Mouse (Mus musculus): ENCODE measurements at regions not wholly inside any gene's neighbourhood (a gene's known extent, or its start where the extent isn't known, plus 50 kb on each side); places are given as distances from the start of the nearest gene placed in this dataset.

DNA sequence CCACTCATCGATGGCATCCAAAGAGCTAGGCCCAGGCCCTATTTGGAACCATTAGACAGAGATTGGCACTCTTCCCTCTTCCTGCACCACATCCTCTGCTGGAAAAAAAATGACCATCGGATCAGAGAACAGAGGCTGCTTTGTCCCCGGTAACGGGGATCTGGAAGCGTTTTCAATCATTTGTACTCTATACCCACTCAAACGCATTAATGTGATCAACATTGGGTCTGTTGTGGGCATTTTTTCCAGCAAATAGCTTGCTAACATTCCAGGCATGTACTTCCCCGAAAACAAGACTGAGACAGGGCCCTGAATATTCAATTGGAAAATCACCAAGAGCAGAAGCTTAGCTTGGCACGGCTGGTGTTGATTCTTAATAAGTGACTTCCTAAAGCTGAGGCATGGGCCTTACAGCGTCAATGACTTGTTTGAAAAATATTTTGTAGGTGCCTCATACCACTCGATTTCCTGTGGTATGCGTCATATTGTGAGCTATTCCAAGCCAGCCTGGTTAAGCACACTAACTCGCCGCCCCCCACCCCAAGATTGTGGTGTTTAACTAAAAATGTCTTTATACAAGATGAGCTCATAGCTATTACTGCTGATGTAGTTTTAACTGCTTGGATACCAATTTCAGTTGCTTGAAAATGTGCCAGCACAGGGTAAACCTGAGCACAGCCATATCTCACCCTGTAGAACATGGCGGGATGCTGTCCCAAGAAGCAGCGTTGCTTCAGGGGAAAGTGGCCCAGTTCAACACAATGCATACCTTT, 308.0 kb downstream of the Spry2 start:
- intact Hi-C loops (cut with DNase I), result no loop called here
- DNase-seq, result no peak

DNA sequence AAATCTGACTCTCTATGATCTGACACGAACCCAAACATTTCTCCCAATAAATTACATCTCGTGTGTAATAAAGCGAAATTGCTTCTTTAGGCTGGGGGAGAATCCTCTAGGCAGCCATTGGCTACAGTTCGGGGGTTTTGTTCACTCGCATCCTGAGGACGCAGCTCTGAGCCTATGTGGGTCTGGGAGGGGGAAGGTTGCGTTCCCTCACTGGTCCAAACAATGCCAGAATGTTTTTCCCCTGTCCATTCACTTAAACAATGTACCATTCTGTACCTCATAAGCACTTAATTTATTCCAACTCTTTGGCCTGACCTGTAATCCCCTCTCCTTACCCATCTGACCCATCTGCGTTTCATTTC, 308.6 kb downstream of the Spry2 start:
- no peak for DNase-seq
- intact Hi-C loops (cut with DNase I), result no loop called here

DNA sequence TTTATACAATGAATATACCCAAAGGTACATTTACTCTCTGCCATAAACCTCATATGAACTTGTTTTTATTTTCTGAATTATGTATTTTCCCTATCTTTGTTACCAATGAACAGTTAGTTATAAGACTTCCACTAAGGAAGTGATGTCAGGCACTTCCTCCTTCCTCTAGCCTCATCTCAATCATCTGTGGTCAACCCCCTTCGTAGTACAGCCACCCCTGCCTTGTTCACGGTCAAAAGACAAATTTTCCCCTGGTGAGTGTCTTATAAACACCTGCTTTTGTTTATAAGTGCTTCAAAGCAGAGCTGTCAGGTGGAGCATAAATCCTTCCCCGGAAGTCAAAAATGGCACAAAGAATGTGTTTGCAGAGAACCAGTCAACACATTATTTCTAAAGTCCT, 312.0 kb downstream of the Spry2 start:
- DNase-seq, result no peak
- intact Hi-C loops (cut with DNase I), result no loop called here

DNA sequence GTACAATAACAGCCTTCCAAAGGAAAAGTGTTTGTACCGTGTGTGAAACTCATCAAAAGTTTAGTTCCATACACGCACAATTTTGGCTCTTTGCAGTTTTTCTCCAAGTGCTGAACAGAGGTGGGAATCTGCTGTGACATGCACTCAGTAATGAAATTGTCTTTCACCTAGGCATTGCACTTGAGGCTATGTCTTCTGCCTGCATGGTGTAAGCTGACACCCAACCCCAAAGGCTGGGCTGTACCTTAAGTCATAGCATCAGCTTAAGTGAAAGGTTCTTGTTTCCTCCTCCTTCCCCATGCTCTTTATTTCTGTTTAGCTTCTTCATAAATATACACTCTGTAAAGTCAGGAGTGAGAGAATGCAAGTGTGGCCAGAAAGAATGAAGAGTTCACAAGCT, 313.1 kb downstream of the Spry2 start:
- no peak for DNase-seq
- intact Hi-C loops (cut with DNase I), result no loop called here

DNA sequence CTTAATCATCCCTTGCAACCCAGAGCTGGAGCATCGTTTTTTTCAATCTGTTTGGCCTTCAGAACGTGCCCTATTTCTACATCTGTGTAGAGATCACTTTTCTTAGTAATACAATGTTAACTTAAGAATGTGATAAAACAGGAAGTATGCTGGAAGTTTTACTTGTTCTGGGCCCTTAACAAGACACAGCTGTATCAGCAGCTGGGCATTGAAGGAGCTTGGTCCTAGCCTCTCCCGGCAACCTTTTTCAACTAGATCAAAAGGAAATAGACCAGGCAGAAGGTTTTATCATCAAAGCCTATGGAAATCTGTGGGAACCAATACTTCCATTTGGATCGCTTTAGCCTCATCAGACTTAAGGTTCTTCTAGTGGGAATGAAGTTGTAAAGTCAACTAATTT, 317.9 kb downstream of the Ndfip2 start:
- DNase-seq, result no peak
- intact Hi-C loops (cut with DNase I), result no loop called here

DNA sequence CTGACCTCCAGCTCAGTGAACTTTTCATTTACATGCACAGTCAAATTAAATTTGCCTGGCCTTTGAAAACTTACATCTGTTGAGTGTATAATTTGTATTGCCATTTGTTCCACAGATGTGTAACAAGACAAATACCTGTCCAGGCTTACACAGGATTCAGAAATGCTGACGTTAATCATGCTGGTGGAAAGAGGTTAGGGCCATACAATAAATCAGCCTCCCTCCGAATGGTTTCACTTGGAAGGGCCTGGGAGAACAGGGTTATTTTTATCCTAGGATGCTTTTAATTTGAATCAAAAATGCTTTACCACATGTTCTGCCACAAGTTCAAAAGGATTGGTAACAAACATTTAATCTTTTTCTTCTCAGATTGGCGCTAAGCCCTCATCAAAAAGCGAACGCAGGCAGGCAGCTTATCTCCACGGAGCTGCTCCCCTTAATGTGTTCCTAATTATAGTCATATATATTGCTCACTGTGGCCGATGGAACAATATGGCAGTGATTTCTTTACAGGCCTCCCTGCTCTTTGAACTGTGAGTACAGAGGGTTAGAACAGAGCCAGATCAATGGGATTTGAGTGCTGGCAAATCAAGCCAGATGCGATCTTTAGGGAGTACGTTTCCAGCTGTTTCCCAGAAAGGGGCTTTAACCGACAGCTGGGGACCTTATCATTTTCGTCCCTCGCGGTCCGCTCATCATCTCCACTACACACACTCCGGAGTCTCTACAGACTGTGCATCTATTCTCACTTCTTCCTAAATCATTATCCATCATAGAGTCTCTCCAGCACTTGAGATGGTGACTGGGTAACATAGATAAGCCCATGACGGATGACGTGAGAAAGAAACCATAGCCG, 313.9 kb downstream of the Ndfip2 start:
- intact Hi-C loops (cut with DNase I), result no loop called here

DNA sequence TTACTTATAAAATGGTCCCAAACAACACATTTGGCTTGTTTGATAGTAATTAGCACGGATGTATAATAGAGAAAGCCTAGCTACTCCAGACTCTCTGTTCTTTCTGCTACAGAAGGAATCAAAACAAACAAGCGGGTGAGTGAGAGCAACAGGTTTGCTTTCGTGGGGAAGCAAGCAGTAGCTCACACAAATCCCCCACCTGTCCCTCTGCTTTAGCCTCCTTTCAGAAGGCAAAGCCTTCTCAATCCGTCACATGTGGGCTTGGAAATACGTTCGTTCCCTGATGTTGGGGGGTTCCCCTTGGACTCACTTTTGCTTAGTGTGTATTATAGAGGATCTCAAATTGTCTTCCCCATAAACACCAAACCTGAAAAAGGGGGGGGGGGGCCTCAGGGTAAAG, 311.8 kb downstream of the Ndfip2 start:
- no peak for DNase-seq
- intact Hi-C loops (cut with DNase I), result no loop called here

More for the DNA sequence above, 313.9 kb downstream of the Ndfip2 start:
- DNase-seq, result no peak

DNA sequence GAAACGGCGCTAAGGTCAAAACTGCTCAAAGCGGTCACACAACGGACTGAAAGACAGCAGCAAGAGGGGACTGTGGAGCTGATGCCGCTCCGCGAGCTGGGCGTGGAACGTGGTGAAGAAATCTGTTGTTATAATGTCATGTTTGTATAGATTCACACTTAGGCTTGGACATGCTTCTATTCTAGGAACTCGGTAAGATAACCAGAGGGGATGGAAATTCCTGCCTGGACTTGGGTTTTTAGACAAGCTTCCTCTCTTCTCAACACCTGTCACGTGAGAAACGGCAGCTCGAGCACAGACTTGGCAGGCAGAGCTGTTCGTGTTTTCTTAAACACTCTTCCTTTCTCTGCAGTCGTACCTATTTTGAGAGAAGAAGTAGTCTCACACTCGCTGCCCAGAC, 307.5 kb downstream of the Ndfip2 start:
- intact Hi-C loops (cut with DNase I), result loop anchor here (10.0 kb wide), 1 partner anchor 329 kb away; the partner anchor contains the start of gene Spry2
- DNase-seq, result no peak

DNA sequence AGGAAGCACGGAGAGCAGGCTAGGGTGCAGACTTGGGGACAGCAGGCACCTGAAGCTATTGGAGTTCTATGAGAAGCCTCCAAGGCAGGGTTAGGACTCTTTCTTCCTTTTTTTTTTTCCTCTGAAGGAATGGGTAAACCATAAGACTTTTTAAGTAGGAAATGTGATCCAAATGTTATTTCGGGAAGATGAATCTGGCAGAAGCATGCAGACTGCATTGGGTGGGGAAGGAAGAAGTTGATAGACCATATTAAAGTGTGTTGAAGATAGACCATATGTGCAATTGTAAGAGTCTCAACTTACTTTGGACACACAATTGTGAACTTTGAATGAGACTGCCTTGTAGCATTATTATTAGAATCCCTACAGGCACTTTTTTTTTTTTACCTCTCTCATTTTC, 304.5 kb downstream of the Ndfip2 start:
- DNase-seq, result no peak
- intact Hi-C loops (cut with DNase I), result loop anchor here (10.0 kb wide), 1 partner anchor 332 kb away; the partner anchor contains the start of gene Spry2

DNA sequence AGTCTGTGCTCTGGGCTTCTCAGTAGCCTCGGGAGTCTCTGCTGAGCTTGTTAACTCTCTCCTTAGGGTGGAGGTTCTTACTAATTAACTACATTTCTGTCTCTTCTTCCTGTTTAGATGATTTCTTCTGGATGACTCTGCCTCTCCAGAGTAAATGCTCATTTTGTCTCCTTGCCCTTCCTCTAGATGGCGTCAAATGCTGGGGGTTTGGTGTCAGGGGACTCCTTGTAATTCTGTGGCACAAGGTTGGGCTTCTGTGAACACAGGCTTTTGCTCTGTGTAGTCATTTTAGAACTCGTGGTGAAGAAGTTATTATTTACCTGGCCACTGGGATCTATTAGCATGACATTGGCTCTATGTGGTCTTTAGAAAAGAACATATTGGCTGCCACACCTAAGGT, 298.4 kb downstream of the Ndfip2 start:
- DNase-seq, result no peak
- intact Hi-C loops (cut with DNase I), result loop anchor here (5.0 to 10.0 kb wide), 2 partner anchors 160 to 242 kb away; no protein-coding TSS in a partner anchor

DNA sequence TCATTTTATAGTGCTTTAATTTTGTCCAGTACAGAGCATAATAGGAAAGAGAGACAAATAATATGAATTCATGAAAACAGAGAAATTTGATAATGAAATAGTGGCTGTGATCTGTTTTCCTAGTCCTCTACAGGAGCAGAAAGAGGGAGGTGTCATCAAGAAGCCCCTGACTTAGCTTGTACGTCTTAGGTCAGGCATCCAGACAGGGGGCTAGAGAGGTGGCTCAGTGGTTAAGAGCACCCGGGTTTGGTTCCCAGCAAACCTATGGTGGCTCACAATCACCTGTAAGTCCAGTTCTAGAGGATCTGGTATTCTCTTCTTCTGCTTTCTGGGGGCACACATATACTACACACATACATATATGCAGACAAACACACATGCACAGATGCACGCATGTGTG, 285.7 kb downstream of the Ndfip2 start:
- DNase-seq, result no peak
- intact Hi-C loops (cut with DNase I), result no loop called here

DNA sequence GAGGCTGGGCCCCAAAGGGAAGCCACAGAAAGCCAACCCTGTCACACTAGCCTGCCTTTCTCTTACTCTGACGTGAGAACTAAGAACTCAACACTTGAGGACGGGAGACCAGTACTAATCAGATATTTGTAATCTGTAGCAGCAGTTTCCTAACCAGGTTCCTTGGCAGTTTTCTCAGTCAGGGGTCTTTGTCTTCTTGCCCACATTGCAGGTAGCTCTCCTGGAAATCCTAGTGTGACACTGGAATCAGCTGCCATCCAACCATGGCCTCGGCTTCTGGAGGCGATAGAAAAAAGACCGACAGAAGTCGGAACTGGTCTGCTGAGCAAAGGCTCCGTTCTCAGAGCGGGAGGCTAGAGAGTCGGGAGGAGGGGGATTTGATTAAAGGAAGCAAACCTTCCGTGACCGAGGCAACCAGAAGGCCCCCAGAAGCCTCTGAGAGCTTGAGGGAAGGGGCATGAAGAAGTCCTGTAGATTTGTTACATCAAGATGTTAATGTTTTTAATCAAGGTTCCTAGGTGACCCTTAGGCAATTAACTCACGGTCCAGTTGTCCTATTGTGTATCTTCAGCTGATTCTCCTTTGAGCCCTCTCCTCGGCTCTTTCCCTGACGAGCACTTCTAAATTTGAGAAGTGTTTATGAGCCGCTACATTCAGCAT, 284.2 kb downstream of the Ndfip2 start:
- intact Hi-C loops (cut with DNase I), result no loop called here
- no peak for DNase-seq

DNA sequence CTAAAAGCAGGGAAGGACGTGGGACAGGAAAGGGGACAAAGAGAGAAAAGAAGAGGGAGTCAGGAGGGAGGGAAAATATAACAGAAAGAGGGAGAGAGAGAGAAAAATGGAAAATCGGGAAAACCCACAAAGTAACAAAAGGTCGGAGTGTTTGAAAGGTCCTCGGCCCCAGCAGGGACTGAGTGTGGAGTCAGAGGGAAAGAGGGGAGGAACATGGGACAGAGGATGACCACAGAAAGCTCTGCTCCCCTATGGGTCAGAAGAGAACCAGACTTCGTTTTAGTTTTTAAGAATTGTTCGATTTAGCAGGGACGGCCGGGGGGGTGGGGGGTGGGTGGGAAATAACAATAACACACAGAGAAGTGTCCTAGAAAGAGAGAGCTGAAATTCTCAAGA, 283.7 kb downstream of the Ndfip2 start:
- intact Hi-C loops (cut with DNase I), result no loop called here
- DNase-seq, result no peak

DNA sequence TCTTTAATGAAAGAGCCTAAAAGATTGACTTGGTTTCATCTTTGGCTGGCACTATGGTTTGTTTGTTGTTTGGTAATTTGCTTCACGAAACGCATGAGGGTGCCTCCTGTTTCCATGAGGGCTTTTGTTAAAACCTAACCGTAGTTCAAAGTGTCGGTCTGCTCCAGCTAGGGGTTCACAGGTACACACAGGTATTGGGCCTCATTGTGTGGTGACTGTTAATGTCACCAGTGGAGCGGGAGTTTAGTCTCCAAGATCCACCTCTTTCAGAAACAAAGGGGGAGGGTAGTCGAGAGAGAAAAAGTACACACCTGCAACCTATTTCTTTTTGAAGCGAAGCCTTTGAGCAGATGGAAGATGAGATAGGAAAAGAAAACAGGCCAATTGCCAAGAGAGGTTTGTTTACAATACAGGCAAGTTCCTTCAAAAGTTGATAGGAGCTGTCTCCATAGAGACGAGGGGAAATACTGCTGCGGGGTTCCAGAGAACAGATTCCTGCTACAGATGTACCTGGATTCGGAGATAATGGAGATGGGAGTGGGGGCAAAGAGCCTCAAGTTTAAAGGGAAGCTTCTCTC, 273.9 kb downstream of the Ndfip2 start:
- no peak for DNase-seq
- intact Hi-C loops (cut with DNase I), result no loop called here

DNA sequence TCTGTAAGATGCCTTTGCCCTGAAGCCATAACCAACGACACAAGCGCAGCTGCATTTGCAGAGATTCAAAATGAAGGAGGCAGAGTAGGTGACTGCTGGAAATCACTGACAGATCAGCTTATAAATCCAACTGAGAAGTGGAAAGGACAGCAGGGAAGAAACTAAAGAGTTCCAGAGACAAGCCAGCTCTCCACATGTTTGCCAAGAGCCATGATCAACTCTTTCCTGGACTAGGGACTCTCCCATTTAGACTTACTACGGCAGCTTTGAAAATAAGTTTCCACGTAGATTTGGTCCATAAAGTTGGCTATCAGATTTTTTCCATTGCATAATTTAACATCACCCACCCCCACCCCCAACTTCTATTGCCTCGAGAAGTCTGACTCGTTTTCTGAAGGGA, 269.7 kb downstream of the Ndfip2 start:
- intact Hi-C loops (cut with DNase I), result no loop called here
- DNase-seq, result no peak

DNA sequence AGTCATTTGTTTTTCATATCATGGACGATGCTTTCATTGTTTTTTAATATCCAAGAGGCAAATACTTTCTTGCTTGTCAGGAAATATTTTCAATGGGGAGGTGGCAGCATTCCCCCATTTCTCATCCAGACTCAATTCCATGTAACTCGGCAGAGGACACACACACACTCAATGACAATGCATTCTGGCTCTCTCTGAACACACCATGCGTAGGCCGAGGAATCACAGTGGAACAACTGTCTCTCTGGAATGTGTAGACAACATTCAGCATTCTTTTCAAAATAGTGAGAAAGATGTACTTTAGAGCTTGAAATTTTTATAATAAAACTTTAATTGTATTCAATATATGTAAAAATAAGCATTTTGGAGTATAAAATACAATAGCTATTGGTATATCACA, 265.5 kb downstream of the Ndfip2 start:
- intact Hi-C loops (cut with DNase I), result no loop called here

DNA sequence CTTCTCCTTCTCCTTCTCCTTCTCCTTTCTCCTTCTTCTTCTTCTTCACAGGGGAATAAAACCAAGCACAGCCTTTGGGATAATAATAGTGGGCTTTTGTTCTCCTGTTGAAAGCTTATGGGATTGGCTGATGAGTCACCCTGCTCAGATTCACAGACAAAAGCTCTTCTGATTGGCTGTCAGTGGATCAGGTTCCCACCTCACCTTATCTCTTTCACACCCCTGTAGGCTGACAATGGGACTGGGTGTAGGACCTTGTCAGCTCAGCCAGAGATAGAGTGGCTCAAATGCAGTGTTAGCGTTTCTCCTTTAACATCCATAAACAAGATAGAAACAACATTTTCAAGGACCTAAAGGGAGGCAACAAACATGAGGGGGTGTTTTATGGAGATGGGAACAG, 263.9 kb downstream of the Ndfip2 start:
- no peak for DNase-seq
- intact Hi-C loops (cut with DNase I), result no loop called here

More for the DNA sequence above, 265.5 kb downstream of the Ndfip2 start:
- no peak for DNase-seq

DNA sequence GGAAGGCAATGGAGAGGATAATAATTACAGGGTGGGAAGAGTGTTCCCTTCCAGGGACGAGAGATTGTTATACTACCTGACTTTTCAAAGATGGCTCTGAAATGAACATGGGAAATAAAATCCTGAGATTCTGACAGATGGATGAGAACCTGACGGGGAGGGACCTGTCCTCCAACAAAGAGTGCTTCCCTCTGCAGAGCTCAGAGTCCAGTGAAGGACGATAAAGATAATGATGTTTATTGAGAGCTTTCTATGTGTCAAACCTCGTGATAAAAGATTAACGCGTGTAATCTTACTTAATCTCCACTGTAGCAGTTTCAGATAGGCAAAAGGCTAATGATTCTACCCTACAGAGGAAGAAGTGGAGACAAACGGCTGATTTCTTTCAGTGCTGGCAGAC, 260.3 kb downstream of the Ndfip2 start:
- intact Hi-C loops (cut with DNase I), result no loop called here
- DNase-seq, result no peak

DNA sequence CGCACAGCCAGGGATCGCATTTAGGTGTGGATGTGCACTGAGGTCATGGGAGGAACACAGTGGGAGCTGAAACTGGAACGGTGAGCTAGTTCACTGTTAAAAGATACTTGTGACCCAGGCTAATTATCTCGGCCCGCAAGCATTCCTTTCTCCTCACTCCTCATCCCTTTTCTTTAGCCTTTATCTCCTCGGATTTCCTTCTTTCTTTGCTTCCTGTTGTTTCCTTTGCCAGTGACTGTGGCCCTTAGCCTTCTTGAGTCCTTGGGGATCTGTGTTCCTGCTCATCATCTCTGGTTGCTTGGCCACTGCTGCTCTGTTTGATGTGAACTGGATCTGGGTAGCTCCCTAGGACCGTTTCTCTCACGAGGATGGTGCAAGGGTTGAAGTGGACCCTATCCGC, 256.0 kb downstream of the Ndfip2 start:
- DNase-seq, result no peak
- intact Hi-C loops (cut with DNase I), result no loop called here

DNA sequence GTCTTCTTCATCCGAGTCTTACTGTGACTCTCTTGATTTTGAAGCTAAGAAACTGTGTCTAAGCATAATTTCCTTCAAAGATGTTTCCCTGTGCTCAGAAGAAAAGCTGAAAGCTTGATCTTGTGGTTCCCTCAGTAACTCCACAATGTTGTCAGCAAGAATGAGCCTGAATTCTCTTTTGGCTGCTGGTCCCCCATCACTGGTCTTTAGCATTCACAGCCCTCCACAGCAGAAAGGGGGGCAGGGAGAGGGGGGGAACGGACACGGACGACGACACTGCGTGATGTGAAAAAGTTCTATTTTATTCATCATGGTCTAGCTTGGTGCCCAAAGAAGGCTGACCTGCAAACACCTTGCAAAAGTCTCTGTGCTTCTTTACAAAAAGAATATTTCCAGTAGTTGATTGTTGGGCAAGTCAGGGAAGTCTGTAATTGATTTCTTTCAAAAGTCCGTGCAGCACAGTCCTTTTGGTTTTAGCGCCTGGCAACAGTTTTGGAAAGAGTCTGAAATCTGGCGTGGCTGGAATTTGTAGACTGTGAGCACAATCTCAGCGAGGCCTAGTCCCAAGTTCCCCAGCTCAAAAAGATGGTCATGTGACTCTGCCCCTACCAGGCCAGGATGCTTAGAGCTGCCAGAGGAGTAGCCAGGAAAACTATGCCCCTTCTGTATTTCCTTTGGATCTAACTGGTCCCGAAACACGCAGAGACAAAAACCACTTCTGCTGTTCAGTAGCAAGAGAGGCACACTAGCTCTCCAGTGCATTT, 254.7 kb downstream of the Ndfip2 start:
- intact Hi-C loops (cut with DNase I), result no loop called here
- no peak for DNase-seq

Data from heart, postnatal 36 days (tissue).